Mouse (Mus musculus): ENCODE data around the gene Gdf11.
A peak's percentile ranks its signal among the peaks of the same experiment; 100 is the strongest.

Gdf11 gene

GRCm38 (mm10) chr10:128895952-128896693 is 4.6 kb upstream of the Gdf11 start:
- DNase-seq (ENCODE audit: low read depth, low spot score) = no peak

DNA sequence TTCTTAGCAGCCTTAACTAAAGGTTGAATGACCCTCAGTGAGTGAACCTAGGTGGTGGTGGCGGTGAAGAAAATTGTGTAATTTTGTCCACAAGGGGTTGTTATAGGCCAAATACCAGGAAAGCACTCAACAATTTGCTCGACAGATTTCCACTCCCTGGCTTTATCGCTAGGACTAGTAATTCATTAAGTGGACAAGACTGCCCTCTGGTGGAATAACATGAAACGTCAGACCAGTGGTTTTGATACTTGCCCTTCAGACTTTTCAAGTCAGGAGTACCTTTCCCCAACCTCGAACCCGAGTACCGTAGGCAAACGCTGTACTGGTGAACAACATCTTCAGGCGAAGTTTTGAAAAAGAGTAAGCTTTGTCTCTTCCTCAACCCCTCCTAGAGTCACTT is 3.9 kb upstream of the Gdf11 start:
- DNase-seq (ENCODE audit: low read depth, low spot score) = peak; percentile 95

DNA sequence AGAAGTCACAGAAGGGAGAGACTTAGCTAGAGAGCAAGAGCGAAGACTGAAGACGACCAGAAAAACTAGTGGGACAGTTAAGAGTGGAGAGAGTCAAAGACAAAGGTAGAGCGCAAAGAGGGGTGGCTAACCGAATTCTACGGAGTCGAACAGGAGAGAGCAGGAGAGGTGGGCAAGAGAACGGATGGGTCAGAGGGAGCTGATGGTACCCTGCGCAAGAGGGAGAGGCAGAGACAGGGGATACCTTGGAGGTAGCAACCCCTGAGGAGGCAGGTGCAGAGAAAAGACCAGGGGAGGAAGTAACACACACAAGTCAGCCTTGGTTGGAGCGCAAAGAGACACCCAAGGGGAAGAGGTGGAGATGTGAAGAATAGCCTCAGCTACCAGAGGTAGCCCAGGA is 728 bp upstream of the Gdf11 start:
- DNase-seq (ENCODE audit: low read depth, low spot score) = no peak

DNA sequence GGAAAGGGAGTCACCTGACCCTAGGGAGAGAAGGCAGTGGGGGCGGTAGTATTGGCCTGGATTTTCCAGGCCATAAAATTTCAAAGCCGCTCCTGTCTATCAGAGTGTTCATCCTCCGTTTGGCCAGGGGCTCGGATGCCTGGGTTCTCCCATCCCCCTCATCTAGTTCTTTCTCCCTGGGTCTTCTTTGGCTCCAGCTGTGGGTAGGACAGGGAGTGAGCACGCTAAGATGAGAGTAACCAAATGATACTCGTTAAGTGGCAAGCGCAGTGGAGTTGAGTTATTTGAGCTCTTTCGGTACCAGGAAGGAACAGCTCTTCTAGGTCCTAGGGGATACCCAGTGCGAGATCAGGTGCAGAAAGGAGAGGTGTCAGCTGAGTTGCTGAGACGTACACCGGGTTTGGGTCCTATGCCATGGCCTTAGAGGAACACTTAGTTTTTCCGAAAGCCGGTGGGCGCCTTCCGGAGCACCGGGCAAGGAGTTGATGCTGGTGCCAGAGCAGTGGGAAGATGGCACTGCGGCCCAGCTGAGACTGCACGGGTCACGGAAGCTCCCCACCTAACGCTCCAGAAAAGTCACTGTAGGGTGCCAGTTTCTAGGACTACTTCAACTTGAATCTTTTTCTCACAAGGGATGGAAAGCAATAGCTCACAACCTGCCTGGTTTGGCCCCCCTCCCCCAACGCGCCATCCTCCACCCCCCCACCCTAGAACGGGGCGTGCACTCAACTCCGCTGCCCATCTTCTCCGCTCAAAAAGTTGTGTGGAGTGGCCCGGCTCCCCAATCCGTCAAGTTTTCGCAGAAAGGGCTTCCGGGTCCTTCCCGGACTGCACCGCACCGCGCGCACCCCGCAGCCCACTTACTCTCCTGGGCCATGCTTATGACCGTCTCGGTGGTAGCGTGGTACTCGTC is 879 bp downstream of the Gdf11 start:
- DNase-seq (ENCODE audit: low read depth, low spot score) = no peak

- DNase-seq (ENCODE audit: low read depth, low spot score) = no peak
Measured at GRCm38 (mm10) chr10:128889846-128890245, 1.7 kb downstream of the Gdf11 start.

GRCm38 (mm10) chr10:128888941-128889827 is 2.3 kb downstream of the Gdf11 start:
- no peak for DNase-seq (ENCODE audit: low read depth, low spot score)

DNA sequence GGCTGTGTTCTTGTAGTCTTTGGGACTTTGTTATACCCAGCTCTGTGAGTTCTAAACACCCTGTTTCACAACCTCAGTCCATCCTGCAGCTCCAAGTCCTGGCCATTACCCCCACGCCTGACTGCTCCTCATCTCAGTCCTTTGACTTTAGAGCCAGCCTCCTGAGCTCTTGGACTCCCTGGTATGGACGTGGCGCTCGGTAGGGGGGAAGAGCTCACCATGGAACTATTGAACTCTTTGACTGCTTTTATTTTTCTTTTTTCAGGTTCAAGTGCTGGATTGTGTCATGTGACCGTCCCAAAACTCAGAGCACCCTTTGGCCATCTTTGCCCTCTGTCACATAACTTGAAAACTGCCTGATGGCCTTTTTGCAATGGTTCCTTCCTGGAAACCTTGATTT is 9.5 kb downstream of the Gdf11 start:
- no peak for DNase-seq (ENCODE audit: low read depth, low spot score)

- no peak for DNase-seq (ENCODE audit: low read depth, low spot score)
Measured at GRCm38 (mm10) chr10:128878811-128879210, 12.7 kb downstream of the Gdf11 start.

DNA sequence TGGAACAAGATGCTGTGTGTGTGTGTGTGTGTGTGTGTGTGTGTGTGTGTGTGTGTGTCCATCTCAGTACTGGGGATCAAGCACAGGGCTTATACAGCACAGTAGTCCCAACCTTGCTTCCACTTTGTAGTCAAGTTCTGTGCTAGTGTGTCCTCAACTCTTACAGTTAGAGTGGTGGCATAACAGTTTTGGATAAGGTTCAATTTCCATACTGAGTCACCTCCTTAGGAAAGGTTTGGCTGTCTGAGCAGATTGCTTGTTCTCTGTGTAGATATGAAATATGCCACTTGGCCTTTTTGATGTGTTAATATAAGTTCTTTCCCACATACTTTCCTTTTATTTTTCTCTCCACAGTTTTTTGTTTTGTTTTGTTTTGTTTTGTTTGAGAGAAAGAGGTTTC is 13.2 kb downstream of the Gdf11 start:
- peak; percentile 68 for DNase-seq (ENCODE audit: low read depth, low spot score)

DNA sequence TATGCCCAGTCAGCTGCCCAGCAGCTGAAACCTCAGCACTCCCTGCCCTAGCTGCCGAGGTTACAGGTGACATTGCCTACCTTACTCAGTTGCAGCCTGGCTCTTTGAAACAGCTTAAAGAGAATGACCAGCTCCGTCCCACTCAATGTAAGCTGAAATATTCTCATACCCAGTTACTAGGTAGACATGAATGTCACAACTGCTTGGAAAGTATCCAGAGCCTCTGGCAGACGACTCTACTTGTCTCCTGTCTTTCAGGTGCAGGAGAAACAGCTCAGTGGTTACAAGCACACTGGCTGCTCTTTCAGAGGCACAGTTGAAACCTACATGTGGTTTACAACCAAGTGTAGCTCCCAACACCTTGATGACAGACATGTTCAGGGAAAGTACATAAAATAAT is 21.2 kb downstream of the Gdf11 start:
- no peak for DNase-seq (ENCODE audit: low read depth, low spot score)

DNA sequence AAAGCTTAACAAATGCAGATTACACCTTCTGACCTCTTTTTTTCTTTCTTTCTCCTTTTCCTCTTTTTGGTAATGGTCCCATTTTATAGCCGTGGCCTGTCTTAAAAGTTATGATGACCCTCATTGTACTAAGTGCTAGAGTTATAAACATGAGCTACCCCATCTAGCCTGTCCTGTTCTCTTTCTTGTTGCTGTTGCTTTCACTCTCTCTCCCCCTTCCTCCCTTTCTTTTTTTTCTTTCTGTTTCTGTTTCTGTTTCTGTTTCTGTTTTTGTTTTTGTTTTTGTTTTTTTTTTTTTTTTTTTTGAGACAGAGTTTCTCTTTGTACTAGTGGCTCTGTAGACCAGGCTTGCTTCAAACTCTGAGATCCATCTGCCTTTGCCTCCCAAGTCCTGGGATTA is 25.0 kb downstream of the Gdf11 start:
- DNase-seq (ENCODE audit: low read depth, low spot score) = no peak

GRCm38 (mm10) chr10:128866042-128866441 is 25.5 kb downstream of the Gdf11 start:
- peak; percentile 45 for DNase-seq (ENCODE audit: low read depth, low spot score)

GRCm38 (mm10) chr10:128861176-128861575 is 30.3 kb downstream of the Gdf11 start:
- DNase-seq (ENCODE audit: low read depth, low spot score) = no peak

- no peak for DNase-seq (ENCODE audit: low read depth, low spot score)
Measured at GRCm38 (mm10) chr10:128850339-128850738, 41.2 kb downstream of the Gdf11 start.

DNA sequence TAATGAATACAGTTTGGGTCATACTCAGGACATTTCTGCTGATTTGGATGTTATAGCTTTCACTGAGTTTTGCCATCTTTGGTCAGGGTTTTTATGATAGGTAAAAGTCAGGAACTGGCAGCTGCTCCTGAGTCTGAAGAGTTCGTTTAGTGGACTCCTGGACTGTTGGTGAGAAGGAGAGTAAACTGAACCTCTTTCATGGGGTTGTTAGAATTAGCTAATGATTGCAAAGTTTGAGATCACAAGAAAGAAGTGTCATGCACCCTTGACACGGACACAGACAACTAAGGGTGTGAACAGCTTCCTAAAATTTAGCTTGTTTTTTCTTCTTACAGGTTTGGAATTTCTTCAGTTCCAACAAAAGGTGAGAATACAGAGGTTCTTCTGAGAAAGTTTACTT is 43.1 kb downstream of the Gdf11 start:
- DNase-seq (ENCODE audit: low read depth, low spot score) = no peak

GRCm38 (mm10) chr10:128846664-128847063 is 44.9 kb downstream of the Gdf11 start:
- DNase-seq (ENCODE audit: low read depth, low spot score) = no peak

GRCm38 (mm10) chr10:128845516-128845915 is 46.0 kb downstream of the Gdf11 start:
- peak; percentile 64 for DNase-seq (ENCODE audit: low read depth, low spot score)

- no peak for DNase-seq (ENCODE audit: low read depth, low spot score)
Measured at GRCm38 (mm10) chr10:128843260-128843659, 48.3 kb downstream of the Gdf11 start.

GRCm38 (mm10) chr10:128840612-128841011 is 50.9 kb downstream of the Gdf11 start:
- no peak for DNase-seq (ENCODE audit: low read depth, low spot score)

- DNase-seq (ENCODE audit: low read depth, low spot score) = no peak
Measured at GRCm38 (mm10) chr10:128839434-128839833, 52.1 kb downstream of the Gdf11 start.

DNA sequence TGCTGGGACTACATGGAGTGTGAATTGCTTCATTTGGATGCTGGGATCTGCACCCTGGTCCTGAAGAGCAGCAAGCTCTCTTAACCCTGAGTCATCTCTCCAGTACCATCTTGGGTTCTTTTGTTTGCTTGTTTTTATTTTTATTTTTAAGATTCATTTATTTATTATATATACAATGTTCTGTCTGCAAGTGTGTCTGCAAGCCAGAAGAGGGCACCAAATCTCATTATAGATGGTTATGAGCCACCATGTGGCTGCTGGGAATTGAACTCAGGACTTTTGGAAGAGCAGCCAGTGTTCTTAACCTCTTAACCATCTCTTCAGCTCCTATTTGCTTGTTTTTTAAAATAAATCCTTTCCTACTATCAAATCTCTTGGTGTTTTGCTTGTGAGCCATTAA is 54.1 kb downstream of the Gdf11 start:
- DNase-seq (ENCODE audit: low read depth, low spot score) = no peak

Measured in 3T3-L1 (cell line).